Mouse (Mus musculus) induced T-regulatory cell, adult 2 months (primary cell): ENCODE measurements around the gene Fgfr2.
A peak's percentile ranks its signal among the peaks of the same experiment; 100 is the strongest.

Experiments
- DNase-seq: peaks from one replicate; pipeline ENCODE4 v3.0.0-alpha.2; 2012; ENCODE audit warnings: low read depth

Fgfr2 gene

GRCm38 (mm10) chr7:132444221-132444620, 678.9 kb downstream of the Fgfr2 start:
- no peak for DNase-seq

- no peak for DNase-seq
Measured at GRCm38 (mm10) chr7:132443769-132444168, 679.4 kb downstream of the Fgfr2 start.

GRCm38 (mm10) chr7:132443134-132443533, 680.0 kb downstream of the Fgfr2 start:
- no peak for DNase-seq

GRCm38 (mm10) chr7:132442133-132442763, 680.9 kb downstream of the Fgfr2 start:
- peak; percentile 4 for DNase-seq

GRCm38 (mm10) chr7:132439916-132440315, 683.2 kb downstream of the Fgfr2 start:
- no peak for DNase-seq

- DNase-seq, result no peak
Measured at GRCm38 (mm10) chr7:132438060-132438459, 685.1 kb downstream of the Fgfr2 start.

- DNase-seq, result no peak
Measured at GRCm38 (mm10) chr7:132437431-132437830, 685.7 kb downstream of the Fgfr2 start.

GRCm38 (mm10) chr7:132435486-132436055, 687.6 kb downstream of the Fgfr2 start:
- DNase-seq, result no peak

- no peak for DNase-seq
Measured at GRCm38 (mm10) chr7:132429324-132429723, 693.8 kb downstream of the Fgfr2 start.

- DNase-seq, result no peak
Measured at GRCm38 (mm10) chr7:132428308-132428707, 694.8 kb downstream of the Fgfr2 start.

- no peak for DNase-seq
Measured at GRCm38 (mm10) chr7:132426069-132426468, 697.1 kb downstream of the Fgfr2 start.

GRCm38 (mm10) chr7:132425364-132425999, 697.7 kb downstream of the Fgfr2 start:
- DNase-seq, result no peak

- no peak for DNase-seq
Measured at GRCm38 (mm10) chr7:132423570-132423969, 699.6 kb downstream of the Fgfr2 start.

- no peak for DNase-seq
Measured at GRCm38 (mm10) chr7:132419378-132420255, 703.5 kb downstream of the Fgfr2 start.

GRCm38 (mm10) chr7:132416866-132417265, 706.3 kb downstream of the Fgfr2 start:
- DNase-seq, result no peak

GRCm38 (mm10) chr7:132415866-132416265, 707.3 kb downstream of the Fgfr2 start:
- no peak for DNase-seq

- no peak for DNase-seq
Measured at GRCm38 (mm10) chr7:132412520-132412919, 710.6 kb downstream of the Fgfr2 start.

GRCm38 (mm10) chr7:132411708-132412107, 711.4 kb downstream of the Fgfr2 start:
- DNase-seq, result no peak

- DNase-seq, result no peak
Measured at GRCm38 (mm10) chr7:132410958-132411357, 712.2 kb downstream of the Fgfr2 start.

- DNase-seq, result no peak
Measured at GRCm38 (mm10) chr7:132409890-132410289, 713.3 kb downstream of the Fgfr2 start.

- DNase-seq, result peak; percentile 79
Measured at GRCm38 (mm10) chr7:132402377-132403084, 720.6 kb downstream of the Fgfr2 start.

GRCm38 (mm10) chr7:132398487-132398886, 724.7 kb downstream of the Fgfr2 start:
- no peak for DNase-seq
